Mouse (Mus musculus): Measurements from ENCODE around the gene Pgpep1l. TPM values are rescaled to one million over a fixed set of nuclear protein-coding genes. Genes with fewer than 3 reads are reported as not detected.
A peak's percentile ranks its signal among the peaks of the same experiment; 100 is the strongest.
"Not testable (repeated sequence)": the region's sequence is repeated elsewhere in the genome, so short reads cannot be mapped to it uniquely, and the experiment has no call there.

The Pgpep1l gene
- polyA plus RNA-seq, 1 experiment from 2014 or later: not detected

DNA sequence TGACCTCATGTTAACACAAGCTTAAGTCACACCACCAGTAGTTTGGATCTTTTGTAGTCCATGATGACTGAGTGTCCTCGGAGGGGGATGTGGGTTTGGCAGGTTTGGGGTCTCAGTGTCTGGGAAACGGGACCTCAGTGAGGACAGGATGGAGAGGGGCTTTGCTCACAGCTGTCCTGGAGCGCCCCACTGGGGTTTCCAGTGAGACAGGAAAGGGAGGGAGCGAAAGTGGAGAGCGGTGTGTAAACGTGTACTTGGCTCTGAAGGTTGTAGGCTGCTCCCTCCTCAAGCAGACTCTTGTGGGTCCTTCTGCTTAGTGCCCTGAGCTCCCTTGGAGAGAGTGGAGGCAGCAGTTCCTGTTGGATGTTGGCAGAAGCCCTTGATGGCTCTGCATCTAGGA, 14.9 kb upstream of the Pgpep1l start:
- Histone ChIP-seq H3K4me1 (ENCODE audit: control insufficient read depth, insufficient read depth, low read length) (0 out of 2 replicates have a peak, but pooled peaks cover 8% of the 10 kb centered on the region), H3K27me3 (ENCODE audit: control insufficient read depth, insufficient read depth, low read length) (peaks cover 5% of the 10 kb centered on the region), H3K27ac (replicated peaks; ENCODE audit: low read depth, low read length) (no peak overlapping the region), H3K4me2 (ENCODE audit: low read length) (no peak overlapping the region), H3K4me3 (replicated peaks; ENCODE audit: low read depth, low read length) (no peak overlapping the region), H3K9ac (replicated peaks; ENCODE audit: low read length) (no peak overlapping the region), H3K9me3 (ENCODE audit: control insufficient read depth, low read length) (no peaks in the 10 kb centered on the region), H3K36me3 (ENCODE audit: control insufficient read depth, insufficient read depth, low read length) (no peaks in the 10 kb centered on the region)
- WGBS: 77% methylated on average over 6 of the region's 6 CpGs
- no peak for ATAC-seq (ENCODE audit: low FRiP score, low TSS enrichment)
- DNase-seq: no peak

DNA sequence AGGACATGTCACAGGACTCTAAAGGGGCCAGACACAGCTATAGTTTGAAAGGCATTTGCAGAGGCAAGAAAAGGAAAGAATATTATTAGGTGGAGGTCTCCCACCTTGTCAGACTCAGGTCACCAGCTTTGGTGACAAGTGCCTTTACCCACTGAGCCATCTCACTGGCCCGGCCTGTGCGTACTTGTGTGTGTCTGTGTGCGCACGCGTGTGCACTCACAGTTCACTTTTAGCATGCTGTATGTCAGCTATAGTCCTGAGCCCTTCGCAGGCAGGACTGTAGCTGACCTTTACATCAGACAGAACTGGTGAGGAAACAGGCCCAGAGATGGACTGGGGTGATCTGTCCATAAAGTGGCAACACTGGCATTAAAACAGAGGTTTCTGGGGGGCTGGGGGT, 14.4 kb upstream of the Pgpep1l start:
- WGBS: 96% methylated on average over 6 of the region's 6 CpGs
- H3K36me3 ChIP-seq (ENCODE audit: control insufficient read depth, insufficient read depth, low read length): no peaks in the 10 kb centered on the region
- H3K9me3 ChIP-seq (ENCODE audit: control insufficient read depth, low read length): no peaks in the 10 kb centered on the region
- DNase-seq: no peak
- no peak overlapping the region for H3K27ac ChIP-seq (replicated peaks; ENCODE audit: low read depth, low read length)
- 0 out of 2 replicates have a peak, but pooled peaks cover 8% of the 10 kb centered on the region for H3K4me1 ChIP-seq (ENCODE audit: control insufficient read depth, insufficient read depth, low read length)
- peaks cover 5% of the 10 kb centered on the region for H3K27me3 ChIP-seq (ENCODE audit: control insufficient read depth, insufficient read depth, low read length)
- no peak for ATAC-seq (ENCODE audit: low FRiP score, low TSS enrichment)
- H3K4me2 ChIP-seq (ENCODE audit: low read length): no peak overlapping the region
- H3K4me3 ChIP-seq (replicated peaks; ENCODE audit: low read depth, low read length): no peak overlapping the region
- H3K9ac ChIP-seq (replicated peaks; ENCODE audit: low read length): no peak overlapping the region

DNA sequence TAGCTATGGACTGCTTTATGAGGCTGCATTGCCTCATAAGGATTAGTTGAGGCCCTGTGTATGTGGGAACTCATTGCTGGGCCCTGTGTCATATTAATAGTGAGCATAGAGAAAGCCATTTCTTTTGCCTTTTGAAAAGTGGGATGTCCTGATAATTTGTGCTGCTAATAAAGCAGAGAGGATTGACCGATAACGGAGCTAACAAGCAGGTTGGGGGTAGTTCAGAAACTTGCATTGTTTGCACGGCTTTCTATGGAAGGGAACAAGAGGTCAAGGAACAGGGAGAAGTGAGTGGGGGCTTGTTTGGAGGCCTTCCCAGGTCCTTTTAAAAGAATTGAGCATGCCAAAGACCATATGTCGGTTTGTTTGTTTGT, 13.9 kb upstream of the Pgpep1l start:
- Histone ChIP-seq H3K4me1 (ENCODE audit: control insufficient read depth, insufficient read depth, low read length) (0 out of 2 replicates have a peak, but pooled peaks cover 8% of the 10 kb centered on the region), H3K9ac (replicated peaks; ENCODE audit: low read length) (no peak overlapping the region), H3K27ac (replicated peaks; ENCODE audit: low read depth, low read length) (no peak overlapping the region), H3K9me3 (ENCODE audit: control insufficient read depth, low read length) (no peaks in the 10 kb centered on the region), H3K27me3 (ENCODE audit: control insufficient read depth, insufficient read depth, low read length) (peaks cover 5% of the 10 kb centered on the region), H3K4me2 (ENCODE audit: low read length) (no peak overlapping the region), H3K4me3 (replicated peaks; ENCODE audit: low read depth, low read length) (no peak overlapping the region), H3K36me3 (ENCODE audit: control insufficient read depth, insufficient read depth, low read length) (no peaks in the 10 kb centered on the region)
- DNase-seq (no peak), ATAC-seq (ENCODE audit: low FRiP score, low TSS enrichment) (no peak)
- 61% methylated on average over 4 of the region's 4 CpGs for WGBS

DNA sequence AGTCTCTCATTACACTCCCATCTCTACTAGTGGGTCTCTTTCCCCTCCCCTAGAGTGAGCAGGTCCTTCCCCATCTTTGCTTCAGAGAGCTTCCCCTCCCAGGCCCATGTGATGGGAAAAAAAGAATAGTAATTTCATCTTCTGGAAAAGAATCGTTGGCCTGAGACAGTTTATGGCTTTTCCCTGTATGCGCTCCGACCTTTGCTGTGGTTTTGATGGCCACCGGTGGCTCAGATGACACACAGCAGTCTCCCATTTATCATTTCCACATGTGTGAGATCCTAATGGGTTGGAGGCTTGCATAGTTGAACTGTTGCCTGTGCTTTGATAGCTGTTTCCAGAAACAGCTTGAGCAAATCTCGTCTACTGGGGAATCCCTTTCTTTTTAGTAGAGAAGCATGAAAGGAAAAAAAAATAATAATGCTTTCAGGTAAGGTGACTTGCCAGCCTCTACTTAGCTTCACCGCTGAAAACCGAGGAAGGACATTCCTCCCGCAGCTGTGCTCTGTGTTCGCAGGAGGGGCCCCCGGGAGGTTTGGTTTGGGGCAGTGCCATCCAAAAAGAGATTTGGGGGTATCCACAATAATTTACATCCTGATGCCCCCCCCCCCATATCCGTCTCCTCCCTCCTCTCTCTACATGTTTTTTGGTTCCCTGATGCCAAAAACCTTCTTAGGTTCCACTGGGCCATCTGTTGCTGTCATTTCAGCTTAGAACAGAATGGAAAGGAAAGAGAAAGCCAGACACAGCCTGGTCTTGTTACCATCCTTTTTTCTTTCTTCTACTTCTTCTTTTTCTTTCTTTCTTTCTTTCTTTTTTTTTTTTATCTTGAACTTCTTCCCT, 13.2 kb upstream of the Pgpep1l start:
- no peak for DNase-seq
- no peak overlapping the region for H3K9ac ChIP-seq (replicated peaks; ENCODE audit: low read length)
- no peaks in the 10 kb centered on the region for H3K9me3 ChIP-seq (ENCODE audit: control insufficient read depth, low read length)
- 0 out of 2 replicates have a peak, but pooled peaks cover 8% of the 10 kb centered on the region for H3K4me1 ChIP-seq (ENCODE audit: control insufficient read depth, insufficient read depth, low read length)
- H3K27ac ChIP-seq (replicated peaks; ENCODE audit: low read depth, low read length): no peak overlapping the region
- no peak for ATAC-seq (ENCODE audit: low FRiP score, low TSS enrichment)
- WGBS: 49% methylated on average over 11 of the region's 11 CpGs
- H3K4me3 ChIP-seq (replicated peaks; ENCODE audit: low read depth, low read length): no peak overlapping the region
- no peaks in the 10 kb centered on the region for H3K36me3 ChIP-seq (ENCODE audit: control insufficient read depth, insufficient read depth, low read length)
- H3K4me2 ChIP-seq (ENCODE audit: low read length): no peak overlapping the region
- H3K27me3 ChIP-seq (ENCODE audit: control insufficient read depth, insufficient read depth, low read length): peaks cover 5% of the 10 kb centered on the region

DNA sequence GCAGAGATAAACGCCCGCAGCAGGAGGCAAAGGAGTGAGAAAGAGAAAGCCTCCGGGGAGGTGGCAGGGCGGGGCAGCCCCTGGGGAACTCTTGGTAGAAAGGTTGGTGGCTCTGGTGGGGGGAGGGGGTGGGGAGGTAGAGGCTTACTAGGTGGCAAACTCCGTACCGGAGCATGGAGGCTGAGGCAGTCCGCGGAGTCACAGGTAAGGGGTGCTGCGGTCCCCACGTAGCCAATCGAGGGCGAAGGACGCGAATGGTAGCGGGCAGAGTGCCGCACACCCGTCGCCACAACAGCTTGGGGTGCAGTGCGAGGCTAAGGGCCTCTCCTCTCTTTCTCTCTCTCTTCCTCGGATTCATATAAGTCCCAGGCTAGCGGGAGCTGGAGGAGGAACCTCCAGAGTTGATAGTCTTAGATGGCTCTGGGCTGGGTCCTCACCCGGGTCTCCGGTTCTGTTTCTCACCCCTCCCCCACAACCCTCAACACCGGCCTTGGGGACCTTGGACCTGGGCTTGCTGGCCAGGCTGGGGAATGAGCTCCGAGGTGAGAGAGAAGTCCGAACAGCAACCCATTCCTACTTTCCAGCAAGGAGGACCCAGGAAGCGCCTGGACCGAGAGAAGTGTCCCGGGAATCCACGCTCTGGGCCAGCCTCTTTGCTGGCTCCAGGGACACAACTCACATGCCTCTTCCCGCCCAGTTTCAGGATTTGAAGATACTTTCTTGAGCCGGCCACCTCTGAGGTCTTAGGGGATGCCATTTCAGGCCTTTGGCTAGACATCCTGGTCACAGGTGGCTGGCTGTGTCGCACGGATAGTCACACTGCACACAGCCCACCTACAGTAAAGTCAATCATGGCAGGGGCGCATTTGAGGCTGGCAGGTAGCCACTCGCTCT, 12.1 kb upstream of the Pgpep1l start:
- ATAC-seq (ENCODE audit: low FRiP score, low TSS enrichment) (no peak), DNase-seq (peak; percentile 22)
- peaks cover 5% of the 10 kb centered on the region for H3K27me3 ChIP-seq (ENCODE audit: control insufficient read depth, insufficient read depth, low read length)
- H3K9me3 ChIP-seq (ENCODE audit: control insufficient read depth, low read length): no peaks in the 10 kb centered on the region
- H3K27ac ChIP-seq (replicated peaks; ENCODE audit: low read depth, low read length): no peak overlapping the region
- H3K36me3 ChIP-seq (ENCODE audit: control insufficient read depth, insufficient read depth, low read length): no peaks in the 10 kb centered on the region
- peak overlapping the region; percentile 26 for H3K4me3 ChIP-seq (replicated peaks; ENCODE audit: low read depth, low read length)
- H3K4me1 ChIP-seq (ENCODE audit: control insufficient read depth, insufficient read depth, low read length): 0 out of 2 replicates have a peak, but pooled peaks cover 8% of the 10 kb centered on the region
- WGBS: 6% methylated on average over 36 of the region's 36 CpGs
- no peak overlapping the region for H3K9ac ChIP-seq (replicated peaks; ENCODE audit: low read length)
- H3K4me2 ChIP-seq (ENCODE audit: low read length): peak overlapping the region; percentile 54

DNA sequence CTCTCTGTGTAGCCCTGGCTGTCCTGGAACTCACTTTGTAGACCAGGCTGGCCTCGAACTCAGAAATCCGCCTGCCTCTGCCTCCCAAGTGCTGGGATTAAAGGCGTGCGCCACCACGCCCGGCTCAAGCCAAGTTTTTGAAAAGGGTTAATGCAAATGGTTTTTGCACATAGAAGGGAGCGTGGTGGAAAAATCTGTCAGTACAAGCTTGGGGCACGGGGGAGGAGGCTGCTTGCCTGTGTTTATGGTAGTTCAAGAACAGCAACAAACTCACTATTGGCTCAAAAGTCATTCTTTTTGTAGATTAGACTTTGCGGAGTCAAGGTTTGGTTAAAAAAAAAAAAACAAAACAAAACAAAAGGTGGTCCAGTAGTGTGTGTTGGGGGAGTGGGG, 11.4 kb upstream of the Pgpep1l start:
- H3K9ac ChIP-seq (replicated peaks; ENCODE audit: low read length); H3K9me3 ChIP-seq (ENCODE audit: control insufficient read depth, low read length); H3K27me3 ChIP-seq (ENCODE audit: control insufficient read depth, insufficient read depth, low read length); H3K4me1 ChIP-seq (ENCODE audit: control insufficient read depth, insufficient read depth, low read length); H3K36me3 ChIP-seq (ENCODE audit: control insufficient read depth, insufficient read depth, low read length); H3K27ac ChIP-seq (replicated peaks; ENCODE audit: low read depth, low read length); DNase-seq; ATAC-seq (ENCODE audit: low FRiP score, low TSS enrichment): not testable (repeated sequence)
- WGBS: 47% methylated on average over 9 of the region's 9 CpGs
- Histone ChIP-seq H3K4me2 (ENCODE audit: low read length) (peak overlapping the region; percentile 54), H3K4me3 (replicated peaks; ENCODE audit: low read depth, low read length) (peak overlapping the region; percentile 26)

DNA sequence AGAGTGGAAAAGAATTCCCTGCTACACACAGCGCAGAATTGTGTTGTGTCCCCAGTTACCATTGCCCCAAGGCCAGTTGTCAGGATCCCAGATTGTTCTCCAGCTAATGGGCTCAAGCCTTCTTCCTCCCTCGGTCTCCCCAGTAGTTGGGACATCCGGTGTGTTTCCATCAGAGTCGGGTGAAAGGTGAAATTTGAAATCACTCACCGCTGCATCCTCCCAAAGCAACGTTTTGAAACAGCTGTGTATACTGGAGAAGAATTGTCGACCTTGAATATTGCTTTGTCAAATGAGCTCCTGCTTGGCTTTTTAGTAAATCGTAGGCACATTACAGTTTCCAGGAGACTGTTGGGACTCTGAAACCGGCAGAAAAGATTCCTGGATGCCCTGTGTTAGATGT, 10.9 kb upstream of the Pgpep1l start:
- Histone ChIP-seq H3K4me1 (ENCODE audit: control insufficient read depth, insufficient read depth, low read length) (0 out of 2 replicates have a peak, but pooled peaks cover 8% of the 10 kb centered on the region), H3K36me3 (ENCODE audit: control insufficient read depth, insufficient read depth, low read length) (no peaks in the 10 kb centered on the region), H3K9ac (replicated peaks; ENCODE audit: low read length) (no peak overlapping the region), H3K9me3 (ENCODE audit: control insufficient read depth, low read length) (no peaks in the 10 kb centered on the region), H3K4me2 (ENCODE audit: low read length) (no peak overlapping the region), H3K4me3 (replicated peaks; ENCODE audit: low read depth, low read length) (no peak overlapping the region), H3K27ac (replicated peaks; ENCODE audit: low read depth, low read length) (no peak overlapping the region), H3K27me3 (ENCODE audit: control insufficient read depth, insufficient read depth, low read length) (peaks cover 5% of the 10 kb centered on the region)
- DNase-seq: no peak
- no peak for ATAC-seq (ENCODE audit: low FRiP score, low TSS enrichment)
- WGBS: 75% methylated on average over 9 of the region's 9 CpGs

DNA sequence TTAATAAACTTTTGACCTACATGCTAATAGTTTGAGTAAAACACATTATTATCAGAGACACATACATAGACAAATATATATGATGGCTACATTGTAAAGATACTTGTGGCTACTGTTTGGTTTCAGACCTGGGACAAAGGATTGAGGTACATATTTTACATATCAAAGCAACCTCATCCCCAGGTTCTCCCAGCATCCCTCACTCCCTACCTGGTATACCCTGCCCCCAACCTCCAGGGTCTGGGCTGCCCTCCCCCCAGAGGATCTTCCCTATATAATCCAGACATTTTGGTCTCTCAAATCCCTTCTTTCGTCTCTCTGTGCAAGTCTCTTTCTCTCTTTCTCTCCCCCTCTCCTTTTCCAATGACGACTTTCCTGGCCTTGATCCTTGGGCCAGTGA, 10.2 kb upstream of the Pgpep1l start:
- Histone ChIP-seq H3K4me2 (ENCODE audit: low read length) (no peak overlapping the region), H3K4me3 (replicated peaks; ENCODE audit: low read depth, low read length) (no peak overlapping the region), H3K36me3 (ENCODE audit: control insufficient read depth, insufficient read depth, low read length) (no peaks in the 10 kb centered on the region), H3K9me3 (ENCODE audit: control insufficient read depth, low read length) (no peaks in the 10 kb centered on the region), H3K9ac (replicated peaks; ENCODE audit: low read length) (no peak overlapping the region), H3K4me1 (ENCODE audit: control insufficient read depth, insufficient read depth, low read length) (0 out of 2 replicates have a peak, but pooled peaks cover 8% of the 10 kb centered on the region), H3K27ac (replicated peaks; ENCODE audit: low read depth, low read length) (no peak overlapping the region), H3K27me3 (ENCODE audit: control insufficient read depth, insufficient read depth, low read length) (peaks cover 5% of the 10 kb centered on the region)
- ATAC-seq (ENCODE audit: low FRiP score, low TSS enrichment) (no peak), DNase-seq (no peak)
- 55% methylated on average over 2 of the region's 2 CpGs for whole genome bisulfite sequencing

Data from midbrain, embryonic 14.5 days (tissue).